Mouse (Mus musculus): ENCODE measurements around the gene Gm3512. TPM values are rescaled to one million over a fixed set of nuclear protein-coding genes. Genes with fewer than 3 reads are reported as not detected.
"Not testable (repeated sequence)": the region's sequence is repeated elsewhere in the genome, so short reads cannot be mapped to it uniquely, and the experiment has no call there.

The Gm3512 gene
- total RNA-seq (2021): 1 to 10 TPM; 1.4 to 1.6 TPM
- long read RNA-seq, experiment 1, partial matches to known transcripts: 1 of 2 reads
- long read RNA-seq, experiment 1, other reads (novel, unspliced or antisense): 1 of 2 reads
- long read RNA-seq, experiment 2: 0 reads

DNA sequence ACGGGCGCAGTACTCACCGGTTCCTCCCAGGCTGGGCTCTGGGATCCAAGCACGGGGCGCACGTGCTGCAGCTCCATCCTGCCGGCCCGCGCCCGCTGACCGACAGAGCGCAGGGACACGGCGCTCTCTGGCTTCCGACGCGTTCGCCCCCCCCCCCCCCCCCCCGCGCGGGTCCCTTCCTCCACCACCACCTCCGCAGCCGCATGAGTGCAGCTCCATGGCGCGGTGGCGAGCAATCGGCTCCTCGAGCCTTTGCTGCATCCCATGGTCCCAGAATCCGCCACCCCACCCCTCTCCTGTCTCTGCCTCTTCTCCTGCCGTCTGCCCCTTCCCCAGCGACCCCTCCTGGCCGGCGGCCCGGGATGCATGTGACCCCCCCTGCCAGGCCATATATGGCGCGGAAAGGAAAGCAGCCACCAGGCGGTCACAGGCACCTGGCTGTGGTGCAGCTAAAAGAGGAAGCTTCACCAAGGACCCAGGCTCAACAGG, at the start of gene Gm3512:
TSS of gene Gm3512 (minus strand) at position 51 of the 489 bp plus-strand sequence.
- peak in 1 of 2 experiments; percentile 1 for DNase-seq (ENCODE audit: low spot score in 2 of 2)

DNA sequence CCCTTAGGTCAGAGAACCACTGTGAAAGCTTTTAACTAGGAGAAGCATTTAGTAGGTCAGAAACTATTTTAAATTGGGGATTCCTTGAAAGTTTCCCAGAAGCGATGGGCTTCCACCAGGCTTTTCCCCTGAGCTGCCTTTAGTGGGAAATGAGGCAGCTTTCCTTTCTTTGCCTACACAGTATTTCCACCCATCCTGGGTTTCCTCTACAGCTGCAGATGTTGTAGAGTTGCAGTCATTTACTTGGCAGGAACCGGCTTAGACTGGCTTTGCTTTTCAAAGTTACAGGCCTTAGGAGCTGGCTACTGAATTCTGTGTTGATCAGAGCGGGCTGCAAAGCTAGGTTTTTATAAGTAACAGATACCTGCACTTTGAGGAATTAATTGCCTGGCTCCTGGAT, 25.7 kb upstream of the Gm3512 start:
- peak in 1 of 2 experiments; percentile 3 for DNase-seq (ENCODE audit: low spot score in 2 of 2)

DNA sequence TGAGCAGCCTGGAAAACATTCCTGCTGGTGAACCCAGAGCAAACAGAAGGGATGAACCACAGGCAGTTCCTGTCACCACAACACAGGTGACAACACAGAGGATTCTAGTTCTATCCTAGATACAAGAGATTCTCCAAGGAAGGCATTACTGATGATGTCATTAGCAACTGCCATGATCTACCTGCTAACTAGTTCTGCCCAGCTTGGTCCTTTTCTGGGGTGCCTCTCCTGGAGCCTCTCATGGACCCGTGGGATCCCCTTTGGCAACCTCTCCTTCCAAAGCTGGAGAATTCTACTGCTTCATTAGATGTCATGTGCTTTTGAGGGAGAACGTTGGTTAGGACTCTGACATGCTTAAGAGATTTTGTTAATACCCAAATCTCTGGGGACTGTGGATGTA, 20.1 kb upstream of the Gm3512 start, which contains the start of gene Gm16434:
TSS of gene Gm16434 (minus strand) at position 101 of the 400 bp plus-strand sequence.
- not testable (repeated sequence) for DNase-seq (ENCODE audit: low spot score in 2 of 2)

DNA sequence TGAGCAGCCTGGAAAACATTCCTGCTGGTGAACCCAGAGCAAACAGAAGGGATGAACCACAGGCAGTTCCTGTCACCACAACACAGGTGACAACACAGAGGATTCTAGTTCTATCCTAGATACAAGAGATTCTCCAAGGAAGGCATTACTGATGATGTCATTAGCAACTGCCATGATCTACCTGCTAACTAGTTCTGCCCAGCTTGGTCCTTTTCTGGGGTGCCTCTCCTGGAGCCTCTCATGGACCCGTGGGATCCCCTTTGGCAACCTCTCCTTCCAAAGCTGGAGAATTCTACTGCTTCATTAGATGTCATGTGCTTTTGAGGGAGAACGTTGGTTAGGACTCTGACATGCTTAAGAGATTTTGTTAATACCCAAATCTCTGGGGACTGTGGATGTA, 49.0 kb downstream of the Gm3512 start, which contains the start of gene Gm6676:
TSS of gene Gm6676 (minus strand) at position 101 of the 400 bp plus-strand sequence.
- not testable (repeated sequence) for DNase-seq (ENCODE audit: low spot score in 2 of 2)

DNA sequence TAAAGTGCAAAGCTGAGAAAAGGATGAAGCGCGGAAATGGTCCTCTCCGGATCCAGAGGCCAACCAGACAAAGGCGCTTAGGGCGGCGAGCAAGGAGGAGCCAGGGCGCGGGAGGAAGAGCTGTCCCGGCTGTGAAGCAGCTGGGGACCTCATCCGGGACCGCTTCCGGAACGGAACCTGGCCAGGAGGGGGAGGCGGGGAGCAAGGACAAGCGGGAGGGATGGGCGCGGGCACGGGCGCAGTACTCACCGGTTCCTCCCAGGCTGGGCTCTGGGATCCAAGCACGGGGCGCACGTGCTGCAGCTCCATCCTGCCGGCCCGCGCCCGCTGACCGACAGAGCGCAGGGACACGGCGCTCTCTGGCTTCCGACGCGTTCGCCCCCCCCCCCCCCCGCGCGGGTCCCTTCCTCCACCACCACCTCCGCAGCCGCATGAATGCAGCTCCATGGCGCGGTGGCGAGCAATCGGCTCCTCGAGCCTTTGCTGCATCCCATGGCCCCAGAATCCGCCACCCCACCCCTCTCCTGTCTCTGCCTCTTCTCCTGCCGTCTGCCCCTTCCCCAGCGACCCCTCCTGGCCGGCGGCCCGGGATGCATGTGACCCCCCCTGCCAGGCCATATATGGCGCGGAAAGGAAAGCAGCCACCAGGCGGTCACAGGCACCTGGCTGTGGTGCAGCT, 69.1 kb downstream of the Gm3512 start:
- peak; percentile 0 to 1 for DNase-seq (ENCODE audit: low spot score in 2 of 2)

Other genes with a start within 250 kb of the Gm3512 start
- under 1 TPM in 1 of 2 experiments, not detected in 1; 0.21 TPM for gene Gm6356, start 200.7 kb downstream of the Gm3512 start, total RNA-seq (2021)
- 1 to 10 TPM in 1 of 2 experiments, under 1 TPM in 1; 0.37 to 1.4 TPM for gene Gm10406, start 147.1 kb downstream of the Gm3512 start, total RNA-seq (2021)
- not detected for gene Gm3685, start 129.6 kb downstream of the Gm3512 start, total RNA-seq (2021)
- 1 to 10 TPM; 2.3 to 2.8 TPM for gene Gm3696, start 73.9 kb downstream of the Gm3512 start, total RNA-seq (2021)
- not detected for gene Gm6676, start 49.1 kb downstream of the Gm3512 start, total RNA-seq (2021)
- not detected for gene Gm16434, start 20.0 kb upstream of the Gm3512 start, total RNA-seq (2021)
- not detected for gene Gm3727, start 90.2 kb upstream of the Gm3512 start, total RNA-seq (2021)
- 1 to 10 TPM in 1 of 2 experiments, under 1 TPM in 1; 0.48 to 1.0 TPM for gene Gm3739, start 140.5 kb upstream of the Gm3512 start, total RNA-seq (2021)
- gene Gm5797, start 157.9 kb upstream of the Gm3512 start, total RNA-seq (2021): not detected
- gene Gm8374, start 190.6 kb upstream of the Gm3512 start, total RNA-seq (2021): not detected

Measured in layer of hippocampus, postnatal 14 days (tissue).